ENCODE assay signal across 1 mouse cellular context in genomic region chr1:23921711-23922529, GRCm38 (mm10).
TF ChIP-seq lines count a peak whose summit lies in the region.

Gene Smap1, minus strand, starts transcription at chr1:23922317.

TF ChIP-seq in CH12.LX, 34 proteins besides CTCF, POLR2A, EP300 and RAD21 (continued from another document):
- TF ChIP-seq MEF2A (IDR thresholded peaks at IDR 0.05; ENCODE audit: borderline replicate concordance, low read depth, low read length) (no peak; the same call in 1 of the 2 replicates), MYC (IDR thresholded peaks at IDR 0.05; ENCODE audit: low read depth, low read length) (no peak), TBP (conservative IDR thresholded peaks at IDR 0.05; ENCODE audit: low read depth, low read length) (no peak), MAZ (IDR thresholded peaks at IDR 0.05; ENCODE audit: low read depth, low read length) (no peak), GABPA (IDR thresholded peaks at IDR 0.05; ENCODE audit: insufficient replicate concordance, low read depth, low read length) (no peak), ZKSCAN1 (IDR thresholded peaks at IDR 0.05; ENCODE audit: borderline replicate concordance, low read depth, low read length) (no peak), USF2 (conservative IDR thresholded peaks at IDR 0.05; ENCODE audit: low read depth, low read length) (no peak), RCOR1 (conservative IDR thresholded peaks at IDR 0.05; ENCODE audit: low read depth, low read length) (no peak), USF1 (IDR thresholded peaks at IDR 0.05; ENCODE audit: low read depth, low read length) (no peak), ZNF384 (IDR thresholded peaks at IDR 0.05; ENCODE audit: low read depth, low read length) (no peak), NRF1 (IDR thresholded peaks at IDR 0.05; ENCODE audit: low read depth, low read length) (peak; percentile 97), TCF12 (IDR thresholded peaks at IDR 0.05; ENCODE audit: low read depth, low read length) (peak; percentile 27), MAX (IDR thresholded peaks at IDR 0.05; ENCODE audit: low read length) (peak; percentile 89), HCFC1 (IDR thresholded peaks at IDR 0.05; ENCODE audit: low read depth, low read length) (peak; percentile 50), ETS1 (conservative IDR thresholded peaks at IDR 0.05; ENCODE audit: low read depth, low read length) (no peak; the same call in 1 of the 2 replicates), SMC3 (IDR thresholded peaks at IDR 0.05; ENCODE audit: low read depth, low read length) (no peak), KAT2A (IDR thresholded peaks at IDR 0.05; ENCODE audit: insufficient replicate concordance, low read length) (no peak), ELF1 (IDR thresholded peaks at IDR 0.05; ENCODE audit: low read depth, low read length) (peak; percentile 96), CHD1 (IDR thresholded peaks at IDR 0.05; ENCODE audit: low read depth, low read length) (no peak), PAX5 (IDR thresholded peaks at IDR 0.05; ENCODE audit: low read length) (no peak), IRF4 (IDR thresholded peaks at IDR 0.05; ENCODE audit: low read depth, low read length) (peak; percentile 36; the same call in 1 of the 2 replicates), POLR2AphosphoS2 (IDR thresholded peaks at IDR 0.05; ENCODE audit: low read depth, low read length) (no peak), ZC3H11A (IDR thresholded peaks at IDR 0.05; ENCODE audit: low read depth, low read length) (no peak), NELFE (IDR thresholded peaks at IDR 0.05; ENCODE audit: low read depth, low read length) (peak; percentile 72)
